Mouse (Mus musculus): Measurements from ENCODE around the gene Olfr765. TPM values are rescaled to one million over a fixed set of nuclear protein-coding genes. Genes with fewer than 3 reads are reported as not detected.
A peak's percentile ranks its signal among the peaks of the same experiment; 100 is the strongest.
"Not testable (repeated sequence)": the region's sequence is repeated elsewhere in the genome, so short reads cannot be mapped to it uniquely, and the experiment has no call there.

The Olfr765 gene
- not detected in 2 replicates for polyA plus RNA-seq (2012; rRNA removed)

DNA sequence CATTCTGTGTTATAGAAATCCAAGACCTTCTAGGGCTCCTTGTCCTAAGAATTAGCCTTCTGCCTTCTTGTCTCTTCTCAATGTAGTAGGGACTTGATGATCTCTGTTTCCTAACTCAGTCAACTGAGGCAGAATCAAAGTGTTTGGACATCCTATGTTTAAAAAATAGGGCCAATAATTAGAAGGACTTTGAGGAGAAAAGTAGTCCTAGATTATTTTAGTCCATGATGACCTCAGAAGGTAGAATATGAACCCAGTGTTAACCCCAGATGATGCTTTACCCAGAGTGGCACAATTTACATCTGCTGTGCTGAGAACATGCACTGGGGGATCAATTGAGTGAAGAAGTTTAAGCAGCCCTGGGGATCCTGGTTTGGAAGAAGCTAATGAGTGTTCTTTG, at the start of gene Olfr765:
Gene Olfr765 (minus strand): TSS at position 101 of the 400 bp plus-strand sequence.
- not testable (repeated sequence) for H3K27me3 ChIP-seq (ENCODE audit: control insufficient read depth, insufficient read depth, low read length); H3K4me3 ChIP-seq (replicated peaks; ENCODE audit: insufficient read depth, low read depth, low read length); H3K4me1 ChIP-seq (ENCODE audit: control insufficient read depth, insufficient read depth, low read length); DNase-seq; H3K27ac ChIP-seq (ENCODE audit: insufficient read depth, low read length)

DNA sequence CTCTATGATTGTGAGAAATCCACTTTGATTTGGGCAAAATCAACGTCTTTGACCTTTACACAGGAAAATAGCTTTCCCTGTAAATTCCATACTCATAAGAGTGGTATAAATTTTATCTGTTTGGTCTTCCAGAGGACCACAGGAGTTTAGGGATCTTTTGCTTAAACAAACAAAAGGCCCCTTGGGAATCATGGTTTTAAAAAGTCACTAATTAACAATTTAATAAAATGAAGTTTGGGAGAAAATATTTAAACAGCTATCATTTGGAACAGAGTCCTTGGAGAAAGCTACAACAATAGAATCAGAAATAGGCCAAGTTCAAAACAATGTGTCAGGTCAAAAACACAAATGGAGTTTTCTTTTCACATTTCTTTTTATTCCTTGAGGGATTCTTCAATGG, 49.5 kb upstream of the Olfr765 start, which contains the start of gene Olfr768:
Gene Olfr768 (minus strand): TSS at position 101 of the 400 bp plus-strand sequence.
- Histone ChIP-seq H3K27me3 (ENCODE audit: control insufficient read depth, insufficient read depth, low read length) (no peaks in the 10 kb centered on the region), H3K27ac (ENCODE audit: insufficient read depth, low read length) (no peak within 1 kb of the TSS), H3K4me3 (replicated peaks; ENCODE audit: insufficient read depth, low read depth, low read length) (no peak within 1 kb of the TSS), H3K4me1 (ENCODE audit: control insufficient read depth, insufficient read depth, low read length) (no peaks in the 10 kb centered on the region)
- TF ChIP-seq POLR2A (IDR thresholded peaks at IDR 0.05; ENCODE audit: borderline replicate concordance, insufficient read depth, low read length): no peak
- WGBS: 81% methylated on average over 1 of the region's 1 CpGs
- DNase-seq: no peak

GRCm38 (mm10) chr10:129082810-129083209, 33.0 kb upstream of the Olfr765 start, which contains the start of gene Olfr767:
TSS of gene Olfr767 (minus strand) at chr10:129082910.
- not testable (repeated sequence) for H3K27ac ChIP-seq (ENCODE audit: insufficient read depth, low read length); H3K27me3 ChIP-seq (ENCODE audit: control insufficient read depth, insufficient read depth, low read length); DNase-seq; H3K4me3 ChIP-seq (replicated peaks; ENCODE audit: insufficient read depth, low read depth, low read length); H3K4me1 ChIP-seq (ENCODE audit: control insufficient read depth, insufficient read depth, low read length)

- no peak within 1 kb of the TSS for H3K27ac ChIP-seq (ENCODE audit: insufficient read depth, low read length)
- no peaks in the 10 kb centered on the region for H3K4me1 ChIP-seq (ENCODE audit: control insufficient read depth, insufficient read depth, low read length)
- WGBS: 83% methylated on average over 2 of the region's 2 CpGs
- no peaks in the 10 kb centered on the region for H3K27me3 ChIP-seq (ENCODE audit: control insufficient read depth, insufficient read depth, low read length)
- no peak for DNase-seq
- H3K4me3 ChIP-seq (replicated peaks; ENCODE audit: insufficient read depth, low read depth, low read length): no peak within 1 kb of the TSS
- TF ChIP-seq POLR2A (IDR thresholded peaks at IDR 0.05; ENCODE audit: borderline replicate concordance, insufficient read depth, low read length) (no peak), CTCF (IDR thresholded peaks at IDR 0.05; ENCODE audit: borderline replicate concordance, insufficient read depth, low read depth, low read length) (no peak)
Observed at GRCm38 (mm10) chr10:129068877-129069276, 19.1 kb upstream of the Olfr765 start, which contains the start of gene Olfr766-ps1. TSS of gene Olfr766-ps1 (minus strand) at chr10:129068977.

DNA sequence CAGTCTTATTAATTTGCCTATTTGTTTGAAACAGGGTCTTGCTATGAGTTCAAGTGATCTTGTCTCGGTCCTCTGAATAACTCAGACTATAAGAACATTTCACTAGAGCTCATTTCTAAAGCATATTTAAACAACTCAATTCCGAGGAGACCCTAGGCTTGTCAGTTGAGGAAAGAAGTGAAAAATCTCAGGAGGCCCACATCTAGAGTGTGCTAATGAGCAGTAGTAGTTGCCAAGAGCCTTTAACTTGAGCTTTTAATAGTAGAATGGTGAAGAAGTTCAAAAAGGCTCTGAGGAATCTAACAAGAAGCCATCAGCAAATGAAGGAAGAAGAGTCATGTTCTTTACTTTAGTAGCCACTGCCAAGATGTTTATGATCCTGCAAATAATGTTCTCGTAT, 10.0 kb downstream of the Olfr765 start, which contains the start of gene Olfr764-ps1:
Gene Olfr764-ps1 (minus strand): TSS at position 101 of the 400 bp plus-strand sequence.
- H3K4me1 ChIP-seq (ENCODE audit: control insufficient read depth, insufficient read depth, low read length): no peaks in the 10 kb centered on the region
- no peak for DNase-seq
- TF ChIP-seq CTCF (IDR thresholded peaks at IDR 0.05; ENCODE audit: borderline replicate concordance, insufficient read depth, low read depth, low read length) (no peak), POLR2A (IDR thresholded peaks at IDR 0.05; ENCODE audit: borderline replicate concordance, insufficient read depth, low read length) (no peak)
- H3K27me3 ChIP-seq (ENCODE audit: control insufficient read depth, insufficient read depth, low read length): no peaks in the 10 kb centered on the region
- no peak within 1 kb of the TSS for H3K27ac ChIP-seq (ENCODE audit: insufficient read depth, low read length)
- 74% methylated on average over 3 of the region's 3 CpGs for whole genome bisulfite sequencing
- no peak within 1 kb of the TSS for H3K4me3 ChIP-seq (replicated peaks; ENCODE audit: insufficient read depth, low read depth, low read length)

DNA sequence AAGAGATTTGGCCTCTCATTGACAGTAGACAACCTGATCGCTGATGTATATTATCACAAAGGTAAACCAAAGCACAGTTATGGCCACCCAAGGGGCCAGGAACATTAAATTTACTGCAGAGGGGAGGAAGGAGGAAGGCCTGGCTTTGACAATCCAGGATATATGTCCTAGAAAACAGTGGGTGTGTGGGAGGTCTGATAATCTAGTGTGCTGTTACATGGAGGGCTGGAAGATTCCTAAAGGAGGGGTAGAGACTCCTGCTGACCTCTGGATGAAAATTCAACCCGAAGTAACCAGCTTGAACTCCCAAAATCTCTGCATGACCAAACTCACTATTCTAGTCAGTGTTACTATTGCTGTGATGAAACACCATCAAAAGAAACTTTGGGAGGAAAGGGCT, 21.5 kb downstream of the Olfr765 start:
- no peak overlapping the region for H3K27ac ChIP-seq (ENCODE audit: insufficient read depth, low read length)
- no peak overlapping the region for H3K4me3 ChIP-seq (replicated peaks; ENCODE audit: insufficient read depth, low read depth, low read length)
- no peaks in the 10 kb centered on the region for H3K4me1 ChIP-seq (ENCODE audit: control insufficient read depth, insufficient read depth, low read length)
- DNase-seq: no peak
- 79% methylated on average over 2 of the region's 2 CpGs for WGBS
- TF ChIP-seq POLR2A (IDR thresholded peaks at IDR 0.05; ENCODE audit: borderline replicate concordance, insufficient read depth, low read length) (no peak), CTCF (IDR thresholded peaks at IDR 0.05; ENCODE audit: borderline replicate concordance, insufficient read depth, low read depth, low read length) (no peak)
- H3K27me3 ChIP-seq (ENCODE audit: control insufficient read depth, insufficient read depth, low read length): no peaks in the 10 kb centered on the region

DNA sequence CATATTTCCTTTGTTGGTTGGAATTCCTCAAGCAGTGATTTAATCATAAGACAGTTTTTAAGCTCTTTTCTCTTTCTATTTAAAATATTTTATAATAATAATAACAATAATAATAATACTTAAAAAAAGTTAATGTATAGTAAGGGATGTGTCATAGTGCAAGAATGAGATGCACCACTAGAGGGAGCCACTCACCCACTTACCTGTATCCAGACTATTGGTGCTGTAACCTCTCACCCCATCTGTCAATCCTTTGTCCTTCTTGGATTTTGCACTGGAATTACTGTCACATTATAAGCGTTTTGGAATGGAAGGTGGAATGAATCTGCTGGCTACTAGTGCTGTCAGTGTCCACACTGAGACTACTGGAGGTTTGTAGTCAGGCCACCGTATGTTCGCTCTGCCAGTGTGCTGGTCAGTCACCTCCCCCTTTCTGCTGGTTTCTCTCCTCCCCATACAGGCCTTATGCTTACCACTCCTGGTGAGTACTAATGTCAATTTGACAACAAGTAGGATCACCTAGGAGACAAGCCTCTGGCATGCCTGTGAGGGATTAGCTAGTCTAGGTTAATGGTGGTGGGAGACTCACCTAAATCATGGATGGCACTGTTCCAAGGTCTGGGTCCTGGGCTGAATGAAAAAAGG, 23.7 kb downstream of the Olfr765 start:
- Histone ChIP-seq H3K4me1 (ENCODE audit: control insufficient read depth, insufficient read depth, low read length) (no peaks in the 10 kb centered on the region), H3K4me3 (replicated peaks; ENCODE audit: insufficient read depth, low read depth, low read length) (no peak overlapping the region), H3K27me3 (ENCODE audit: control insufficient read depth, insufficient read depth, low read length) (no peaks in the 10 kb centered on the region), H3K27ac (ENCODE audit: insufficient read depth, low read length) (no peak overlapping the region)
- DNase-seq: no peak
- TF ChIP-seq POLR2A (IDR thresholded peaks at IDR 0.05; ENCODE audit: borderline replicate concordance, insufficient read depth, low read length): no peak
- TF ChIP-seq CTCF (IDR thresholded peaks at IDR 0.05; ENCODE audit: borderline replicate concordance, insufficient read depth, low read depth, low read length): peak; percentile 9; the same call in 1 of the 2 replicates
- WGBS: 58% methylated on average over 3 of the region's 3 CpGs

DNA sequence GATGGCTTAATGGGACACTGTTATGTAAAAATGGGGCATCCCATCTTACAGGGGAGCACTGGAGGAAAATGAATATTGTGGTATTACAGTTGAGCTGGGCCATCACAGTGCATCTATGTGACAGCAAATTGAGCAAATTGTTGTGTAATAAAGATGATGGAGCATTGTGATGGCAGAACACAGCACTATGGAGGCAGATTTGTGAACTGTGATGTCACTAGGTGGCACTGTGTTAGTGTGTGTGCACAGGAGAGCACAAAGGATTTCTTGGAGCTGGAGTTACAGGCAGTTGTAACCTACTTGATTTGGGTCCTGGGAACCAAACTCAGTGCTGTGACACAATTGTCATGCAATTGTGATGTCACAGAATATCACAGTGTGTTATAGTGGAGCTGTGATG, 26.5 kb downstream of the Olfr765 start:
- Histone ChIP-seq H3K4me3 (replicated peaks; ENCODE audit: insufficient read depth, low read depth, low read length) (no peak overlapping the region), H3K27ac (ENCODE audit: insufficient read depth, low read length) (no peak overlapping the region), H3K27me3 (ENCODE audit: control insufficient read depth, insufficient read depth, low read length) (no peaks in the 10 kb centered on the region), H3K4me1 (ENCODE audit: control insufficient read depth, insufficient read depth, low read length) (no peaks in the 10 kb centered on the region)
- no peak for DNase-seq
- TF ChIP-seq POLR2A (IDR thresholded peaks at IDR 0.05; ENCODE audit: borderline replicate concordance, insufficient read depth, low read length) (no peak), CTCF (IDR thresholded peaks at IDR 0.05; ENCODE audit: borderline replicate concordance, insufficient read depth, low read depth, low read length) (no peak)
